Mouse (Mus musculus): ENCODE measurements at regions not wholly inside any gene's neighbourhood (a gene's known extent, or its start where the extent isn't known, plus 50 kb on each side); places are given as distances from the start of the nearest gene placed in this dataset.

GRCm38 (mm10) chr12:107404821-107405220 is 83.6 kb upstream of the 3110018I06Rik start:
- DNase-seq (ENCODE audit: low spot score) = no peak

- DNase-seq (ENCODE audit: low spot score) = no peak
Observed at GRCm38 (mm10) chr12:107423923-107424322, 64.5 kb upstream of the 3110018I06Rik start.

- DNase-seq (ENCODE audit: low spot score) = no peak
Observed at GRCm38 (mm10) chr12:107438506-107438905, 49.9 kb upstream of the 3110018I06Rik start.

Measured in ovary, postnatal 10 days (tissue).